Mouse (Mus musculus) adrenal gland, postnatal 25 days (tissue): ENCODE measurements around the gene Ptprg. TPM values are rescaled to one million over a fixed set of nuclear protein-coding genes. Genes with fewer than 3 reads are reported as not detected.
A peak's percentile ranks its signal among the peaks of the same experiment; 100 is the strongest.

ENCODE experiments used
- DNase-seq: peaks from one replicate; pipeline ENCODE4 v3.0.0; 2021; ENCODE audit warnings: mixed read lengths
- long read RNA-seq: library from polyadenylated mRNA; stranded (forward); transcript quantifications from one replicate; pipeline ENCODE4 v2.0.0, GENCODE M21; 2021
- total RNA-seq: library from RNA; stranded (reverse); gene quantifications from 2 replicates; pipeline ENCODE4 v1.2.3, GENCODE M21; 2021

The Ptprg gene
- total RNA-seq = 88.7 and 106 TPM in 2 replicates
- long read RNA-seq, partial matches to known transcripts = 6 of 17 reads
- long read RNA-seq, other reads (novel, unspliced or antisense) = 11 of 17 reads

DNA sequence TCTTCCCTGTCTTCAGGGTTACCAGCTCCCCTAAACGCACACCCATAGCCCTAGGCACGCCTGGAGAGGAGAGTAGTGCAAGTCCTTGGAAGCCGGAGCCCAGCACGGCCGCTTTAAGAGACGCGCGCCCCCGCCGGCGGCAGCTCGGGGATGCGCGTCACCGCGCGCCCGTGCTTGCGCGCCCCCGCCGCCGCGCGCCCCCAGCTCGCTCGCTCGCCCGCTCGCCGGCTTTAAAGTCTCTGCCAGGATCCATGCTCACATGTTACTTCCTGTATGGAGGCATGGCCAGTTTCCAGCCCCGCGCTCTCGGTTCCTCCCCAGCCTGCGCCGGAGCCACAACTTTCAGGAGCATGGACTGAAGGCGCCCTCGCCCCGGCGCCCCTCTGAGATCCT lies at the start of gene Ptprg:
TSS of gene Ptprg (plus strand) at position 260 of the 393 bp plus-strand sequence.
- DNase-seq = peak; percentile 88

DNA sequence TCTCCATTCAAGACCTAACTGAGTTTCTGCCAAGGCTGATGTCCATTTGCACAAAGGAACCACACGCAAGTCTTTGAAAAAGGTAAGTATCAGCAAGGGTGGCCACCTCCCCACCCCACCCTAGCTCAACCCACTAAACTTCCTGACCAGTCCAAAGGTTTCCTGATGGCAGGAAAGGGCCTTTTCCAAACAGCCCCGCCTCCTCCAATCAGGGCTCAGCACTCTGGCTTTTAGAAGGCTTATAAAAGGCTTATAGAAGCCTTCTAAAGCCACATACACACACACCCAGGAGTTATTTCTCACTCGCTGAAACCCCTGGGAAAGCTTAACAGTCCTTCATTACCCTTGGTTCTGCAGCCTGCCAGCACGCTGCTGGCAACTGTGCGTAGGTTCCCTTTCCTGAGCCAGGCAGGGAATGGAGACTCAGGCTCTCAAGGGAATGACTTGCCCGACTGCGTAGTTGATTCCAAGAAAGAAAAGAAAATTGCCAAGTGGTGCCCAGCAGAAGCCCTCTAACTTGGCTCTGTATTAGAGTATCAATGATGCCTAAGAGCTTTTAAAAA lies 49.4 kb upstream of the Ptprg start:
- DNase-seq = peak; percentile 22

DNA sequence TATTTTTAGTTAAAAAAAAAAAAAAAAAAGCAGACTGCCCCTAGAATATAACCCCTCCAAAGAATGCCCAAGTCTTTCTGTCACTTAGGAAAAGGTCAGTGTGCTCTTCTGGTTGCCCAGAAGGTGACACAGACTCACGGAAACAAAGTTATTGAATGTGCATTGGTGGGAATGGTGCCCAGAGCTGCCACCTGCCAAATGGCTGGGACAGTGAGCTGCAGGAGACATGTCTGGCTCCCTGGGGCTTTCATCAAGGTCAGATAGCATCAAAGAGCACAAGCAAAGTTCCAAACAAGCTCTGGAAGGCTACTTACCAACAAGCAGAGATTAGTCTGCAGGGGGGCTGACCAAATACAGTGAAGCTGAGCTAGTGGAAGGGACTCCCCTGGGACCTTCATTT lies 43.2 kb upstream of the Ptprg start:
- peak; percentile 50 for DNase-seq

DNA sequence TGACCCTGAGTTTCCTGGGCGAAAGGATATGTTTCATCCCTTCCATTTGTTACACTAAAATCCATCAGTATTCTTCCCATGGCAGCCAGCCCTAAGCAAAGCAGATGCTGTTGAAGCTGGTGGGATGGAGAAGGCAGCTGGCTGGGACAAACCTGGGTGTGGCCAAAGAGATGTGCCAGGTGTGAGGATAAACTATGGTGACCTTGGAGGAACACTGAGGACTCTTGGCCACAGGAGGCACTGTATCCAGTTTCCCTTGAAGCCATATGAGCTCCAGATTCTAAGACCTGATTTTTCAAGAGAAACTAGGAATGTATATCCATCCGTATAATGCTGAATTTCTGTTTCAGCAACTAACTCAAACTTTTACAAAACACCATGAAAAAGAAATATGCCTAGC lies 34.2 kb upstream of the Ptprg start:
- no peak for DNase-seq

DNA sequence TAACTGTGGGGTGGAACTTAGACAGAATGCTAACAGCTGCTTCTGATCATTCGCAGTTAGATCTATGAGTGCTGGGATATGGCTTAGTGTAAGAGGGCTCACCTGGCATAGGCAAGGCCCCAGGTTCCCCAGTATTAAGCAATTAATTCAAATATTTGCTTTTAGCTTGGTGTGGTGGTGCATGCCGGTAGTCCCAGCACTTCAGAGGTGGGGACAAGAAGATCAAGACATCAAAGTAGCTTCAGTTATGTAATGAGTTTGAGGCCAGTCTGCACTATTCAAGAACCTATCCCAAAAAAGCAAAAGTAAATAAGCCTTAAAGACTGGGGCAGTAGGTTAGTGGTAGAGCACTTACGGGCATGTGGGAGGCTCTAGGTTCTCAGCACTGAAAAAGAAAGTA lies 30.3 kb upstream of the Ptprg start:
- no peak for DNase-seq

DNA sequence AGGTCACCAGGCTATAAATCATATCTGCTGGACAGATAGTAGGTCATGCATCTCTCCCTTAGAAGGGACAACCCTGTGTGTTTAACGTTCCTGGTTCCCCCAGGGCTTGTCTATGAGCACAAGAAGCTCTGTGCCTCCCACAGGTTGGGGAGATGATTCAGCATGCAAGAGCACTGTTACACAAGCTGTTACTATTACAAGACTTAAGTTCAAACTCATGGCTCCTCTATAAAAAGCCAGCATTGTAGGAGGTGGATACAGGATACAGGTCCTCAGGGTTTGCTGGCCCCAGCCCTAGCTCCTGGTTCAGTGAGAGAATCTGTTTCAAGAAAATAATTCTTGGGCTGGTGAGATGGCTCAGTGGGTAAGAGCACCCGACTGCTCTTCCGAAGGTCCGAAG lies 23.7 kb upstream of the Ptprg start:
- DNase-seq = no peak

DNA sequence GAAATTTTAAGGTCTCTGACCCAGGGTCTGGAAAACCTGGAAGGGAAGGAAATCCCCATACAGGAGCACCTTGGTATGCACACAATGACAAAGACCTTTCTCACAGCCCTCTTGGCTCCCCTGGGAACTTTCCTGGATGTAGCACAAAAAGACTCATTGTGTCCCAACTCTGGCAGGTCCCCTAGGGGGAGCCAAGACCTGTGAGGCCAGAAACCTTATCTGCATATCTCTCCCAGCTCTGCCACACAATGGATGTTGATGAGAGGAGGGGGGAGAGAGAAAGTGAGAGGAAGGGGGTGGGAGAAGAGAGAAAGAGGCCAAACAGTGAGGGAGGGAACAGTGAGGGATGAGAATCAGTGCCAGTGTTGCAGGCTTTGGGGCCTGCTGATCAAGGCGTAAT lies 18.9 kb upstream of the Ptprg start:
- DNase-seq = no peak

DNA sequence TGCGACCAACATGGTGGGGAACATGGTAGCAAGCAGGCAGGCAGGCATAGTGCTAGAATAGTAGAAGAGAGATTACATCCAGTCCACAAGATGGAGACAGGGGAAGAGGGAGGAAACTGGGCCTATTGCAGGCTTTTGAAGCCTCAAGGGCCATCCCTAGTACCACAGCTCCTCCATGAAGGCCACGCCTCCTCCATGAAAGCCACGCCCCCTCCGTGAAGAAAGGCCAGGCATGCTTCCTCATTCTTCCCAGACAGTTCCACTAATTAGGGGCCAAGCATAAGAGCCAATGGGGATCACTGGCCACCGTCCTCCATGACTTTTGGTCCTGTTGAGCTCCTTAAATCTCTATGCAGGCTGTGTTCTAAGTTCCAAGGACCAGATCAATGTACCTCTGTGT lies 17.2 kb upstream of the Ptprg start:
- DNase-seq = no peak

DNA sequence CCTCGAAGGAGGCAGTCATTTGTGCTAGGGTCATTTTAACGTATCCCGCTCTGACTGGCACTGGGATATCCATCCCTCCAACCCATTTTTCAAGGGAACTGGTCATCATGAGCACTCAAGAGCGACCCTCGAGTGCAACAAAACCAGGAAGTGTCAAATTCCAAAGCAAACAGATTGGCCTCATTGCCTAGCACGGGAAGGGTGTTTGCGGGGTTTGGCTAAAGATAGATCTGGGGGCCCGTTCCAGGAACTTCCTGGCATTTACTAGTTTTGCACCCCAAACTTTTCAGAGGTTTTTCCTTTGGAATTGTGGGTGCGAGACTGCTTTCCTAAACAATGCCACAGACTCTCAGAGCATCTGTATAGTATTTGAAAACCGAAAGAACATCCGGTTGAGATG lies 1.4 kb upstream of the Ptprg start:
- DNase-seq = no peak

DNA sequence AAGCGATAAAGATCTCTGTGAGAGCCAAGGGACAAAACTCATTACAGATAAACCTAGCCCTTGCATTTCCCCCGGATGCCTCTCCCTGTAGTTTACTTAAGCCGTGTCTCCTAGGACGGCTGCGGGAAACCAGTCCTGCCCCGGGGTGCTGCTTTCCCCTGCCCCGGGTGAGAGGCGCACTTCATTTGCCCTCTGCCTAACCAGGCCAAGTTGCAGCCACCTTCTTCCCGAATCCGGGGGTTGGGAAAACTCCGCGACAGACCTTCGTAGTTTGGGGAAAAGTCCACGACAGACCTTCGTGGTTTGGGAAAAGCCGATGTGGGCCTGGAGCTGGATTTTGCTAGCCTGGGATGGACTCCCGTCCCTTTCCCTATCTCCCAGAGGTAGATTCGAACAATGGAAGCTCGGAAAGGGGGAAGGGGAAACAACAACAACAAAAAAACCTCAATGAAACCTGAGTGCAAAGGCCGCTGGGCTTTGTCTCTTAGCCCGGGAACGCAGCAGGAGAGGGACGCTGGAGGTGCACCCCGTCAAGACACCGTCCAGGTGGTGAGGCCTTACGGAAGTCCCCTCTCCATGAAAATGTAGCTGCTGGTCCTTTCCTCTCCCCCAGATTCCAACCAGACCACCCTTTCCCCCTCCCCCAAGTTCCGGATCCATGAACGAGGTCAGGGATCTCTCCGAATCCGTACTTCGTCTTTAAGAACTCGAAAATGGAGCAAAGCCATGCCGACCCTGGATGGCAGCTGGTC lies 635 bp upstream of the Ptprg start:
- peak; percentile 50 for DNase-seq

DNA sequence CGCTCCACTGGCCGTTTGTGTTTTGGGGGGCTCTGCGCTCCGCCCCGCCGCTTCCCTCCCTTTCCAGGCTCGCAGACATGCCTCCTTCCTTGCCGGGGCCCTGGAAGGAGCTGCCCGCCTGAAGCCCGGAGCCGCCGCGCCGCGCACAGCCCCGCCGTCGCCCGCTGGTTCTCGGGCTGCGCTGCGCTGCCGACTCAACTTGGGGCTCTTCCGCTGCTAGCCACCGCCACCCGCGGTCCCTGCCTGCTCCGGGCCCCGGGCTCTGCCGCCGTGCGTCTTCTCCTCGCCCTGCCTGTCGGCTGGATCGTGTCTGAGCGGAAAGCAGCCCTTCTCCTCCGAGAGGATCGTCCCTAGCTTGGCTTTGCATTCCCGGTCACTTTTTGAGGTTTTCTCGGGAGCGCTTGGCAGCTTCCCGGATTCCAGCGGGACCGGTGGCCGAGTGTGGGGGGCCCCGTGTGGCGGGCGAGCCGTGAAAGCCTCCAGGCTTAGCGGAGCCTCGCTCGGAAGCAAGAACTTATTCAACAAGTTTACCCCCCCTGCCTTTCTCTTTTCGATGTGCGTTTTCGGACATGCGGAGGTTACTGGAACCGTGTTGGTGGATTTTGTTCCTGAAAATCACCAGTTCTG lies 460 bp downstream of the Ptprg start:
- peak; percentile 70 for DNase-seq

DNA sequence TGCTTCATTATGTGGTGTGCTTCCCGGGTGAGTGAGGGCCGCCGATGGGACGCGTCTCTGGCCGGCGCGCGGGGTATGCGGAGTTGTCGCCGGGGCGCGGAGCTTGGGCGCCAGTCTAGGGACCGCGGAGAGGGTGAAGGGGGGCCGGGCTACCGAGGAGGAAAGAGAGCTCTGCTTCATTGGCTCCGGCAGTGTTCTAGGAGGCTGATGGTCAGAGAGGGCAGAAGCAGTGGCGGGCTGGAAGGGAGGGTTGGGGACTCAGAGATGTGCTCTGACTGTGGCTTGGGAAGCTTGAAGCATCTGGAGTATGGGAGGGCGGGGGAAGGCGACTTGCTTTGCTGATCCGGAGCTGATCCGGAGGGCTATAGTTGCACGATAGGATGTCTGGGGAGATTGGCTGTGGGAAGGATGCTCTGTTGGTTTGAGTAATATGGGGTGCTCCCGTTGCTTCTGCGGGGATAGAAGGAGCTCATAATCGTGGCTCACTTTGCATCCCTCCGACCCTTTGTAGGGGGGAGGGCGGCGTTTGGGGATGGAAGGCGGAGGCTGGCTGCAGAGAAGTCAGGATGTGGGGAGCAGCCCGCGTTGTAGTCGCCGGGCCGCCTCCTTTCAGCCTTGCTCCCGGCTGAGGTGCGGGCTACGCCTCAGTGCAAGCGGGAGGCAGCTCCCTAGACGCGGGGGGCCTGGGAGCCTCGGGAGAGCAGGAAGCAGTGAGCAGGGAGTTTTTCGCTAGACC lies 1.1 kb downstream of the Ptprg start:
- peak; percentile 70 for DNase-seq

DNA sequence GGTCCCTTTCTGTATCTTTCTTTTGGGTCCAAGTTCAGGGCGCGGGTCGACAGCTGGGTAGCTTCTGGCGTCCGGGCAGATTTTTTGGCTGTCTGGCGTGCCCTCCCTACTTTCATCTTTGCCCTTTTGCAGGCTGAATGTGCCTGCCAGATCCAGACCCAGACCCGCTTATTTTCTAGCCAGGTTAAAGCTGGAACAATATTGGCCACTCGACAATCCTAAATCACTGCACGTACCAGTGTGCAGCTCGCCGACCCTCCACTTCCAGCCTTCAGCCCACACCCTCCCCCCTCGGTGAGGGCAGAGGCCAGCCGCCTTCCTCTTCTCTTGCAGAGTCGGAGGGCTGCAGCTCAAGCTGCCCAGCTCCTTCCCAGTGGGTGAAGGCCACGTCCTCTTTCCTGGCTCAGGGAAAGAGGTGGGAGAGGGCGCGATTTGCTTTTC lies 1.7 kb downstream of the Ptprg start:
- peak; percentile 33 for DNase-seq

DNA sequence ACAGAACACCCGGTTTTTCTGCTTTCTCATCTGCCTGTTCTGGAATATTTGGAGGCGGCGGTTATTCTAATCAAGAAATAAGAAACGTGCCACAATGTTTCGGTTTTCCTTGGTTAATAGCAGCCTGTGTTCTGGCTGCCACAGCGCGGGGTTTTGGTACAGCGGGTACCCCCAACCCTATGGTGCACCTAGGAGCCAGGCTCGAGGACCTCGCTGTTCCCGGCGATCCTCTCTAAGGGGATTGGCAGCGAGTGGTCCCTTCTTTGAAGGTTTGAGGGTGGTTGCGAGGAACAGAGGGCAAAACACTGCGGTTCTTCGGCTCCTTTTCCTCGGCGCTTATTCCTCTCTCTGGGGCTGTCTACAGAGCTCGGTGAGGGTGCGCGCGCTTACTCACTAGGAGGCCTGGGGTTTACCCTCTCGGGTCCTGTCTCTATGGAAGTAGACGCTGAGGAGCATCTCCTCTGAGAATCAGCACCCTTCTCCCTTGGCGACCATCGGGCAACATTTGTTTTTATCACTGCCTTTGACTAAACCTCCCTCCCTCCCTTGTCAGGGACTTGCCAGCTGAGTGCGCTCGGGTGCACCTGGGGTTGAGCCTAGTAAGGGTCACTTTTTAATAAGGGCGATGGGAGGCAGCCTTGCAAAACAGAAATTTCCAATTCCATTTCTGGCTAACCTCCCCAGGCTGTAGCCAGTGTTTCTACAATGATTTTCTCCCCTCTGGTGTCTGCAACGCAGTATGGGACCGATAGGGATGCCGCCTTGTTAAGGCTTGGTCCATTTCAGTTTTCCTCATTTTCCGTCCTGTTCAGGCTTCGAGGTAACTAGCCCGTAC lies 2.4 kb downstream of the Ptprg start:
- DNase-seq = peak; percentile 50

DNA sequence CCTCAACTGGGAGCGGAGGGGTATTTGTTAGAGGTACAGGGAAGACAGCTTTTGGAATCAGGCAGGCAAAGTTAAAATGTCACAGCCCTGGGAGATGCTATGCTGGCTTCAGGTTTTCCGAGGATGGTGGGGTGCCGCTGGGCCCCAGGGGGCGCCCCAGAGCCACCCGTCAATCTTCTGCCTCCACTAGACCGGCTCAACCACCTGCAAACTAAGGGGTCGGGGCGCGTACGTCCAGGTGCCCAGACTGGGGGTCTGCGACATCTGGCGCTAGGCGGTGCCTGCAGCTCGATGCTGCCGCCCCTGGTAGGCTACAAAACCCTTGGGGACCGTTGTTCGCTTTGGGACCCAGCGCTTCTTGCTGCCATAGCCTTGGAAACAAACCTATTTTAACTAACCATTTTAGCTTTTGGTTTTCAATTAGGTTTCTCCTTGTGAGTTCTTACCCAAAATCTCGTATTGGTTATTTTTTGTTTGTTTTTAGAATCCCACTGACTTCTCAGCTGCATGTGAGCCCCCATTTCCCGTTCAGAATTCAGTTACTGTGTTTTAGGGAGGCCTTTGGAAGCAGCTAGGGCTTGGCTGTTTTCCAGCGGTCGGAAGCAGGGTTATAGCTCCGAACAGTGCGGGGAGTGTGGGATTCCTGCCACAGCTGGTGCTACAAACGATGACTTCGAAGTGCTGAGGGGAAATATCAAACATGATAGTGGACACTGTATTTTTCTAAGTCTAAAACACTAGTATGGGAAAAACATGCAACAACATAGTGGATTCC lies 3.2 kb downstream of the Ptprg start:
- peak; percentile 74 for DNase-seq

DNA sequence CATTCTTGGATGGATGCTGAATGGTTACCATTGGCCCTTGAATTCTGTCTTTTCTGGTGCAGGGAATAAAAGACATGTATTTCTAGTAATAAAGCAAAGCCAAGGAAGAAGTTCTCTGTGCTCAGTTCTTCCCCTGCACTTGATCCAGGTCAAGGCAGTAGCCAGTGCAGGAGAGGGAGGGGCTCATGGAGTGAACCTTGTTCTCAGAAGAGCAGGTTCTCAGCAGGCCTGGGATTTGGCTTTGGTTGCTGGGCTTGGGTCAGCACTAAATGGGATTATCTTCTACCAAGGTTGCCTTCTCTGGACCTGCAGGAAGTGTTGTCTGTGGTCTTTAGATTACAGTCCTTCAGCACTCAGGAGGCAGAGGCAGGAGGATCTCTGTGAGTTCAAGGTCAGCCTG lies 5.2 kb downstream of the Ptprg start:
- DNase-seq = no peak

DNA sequence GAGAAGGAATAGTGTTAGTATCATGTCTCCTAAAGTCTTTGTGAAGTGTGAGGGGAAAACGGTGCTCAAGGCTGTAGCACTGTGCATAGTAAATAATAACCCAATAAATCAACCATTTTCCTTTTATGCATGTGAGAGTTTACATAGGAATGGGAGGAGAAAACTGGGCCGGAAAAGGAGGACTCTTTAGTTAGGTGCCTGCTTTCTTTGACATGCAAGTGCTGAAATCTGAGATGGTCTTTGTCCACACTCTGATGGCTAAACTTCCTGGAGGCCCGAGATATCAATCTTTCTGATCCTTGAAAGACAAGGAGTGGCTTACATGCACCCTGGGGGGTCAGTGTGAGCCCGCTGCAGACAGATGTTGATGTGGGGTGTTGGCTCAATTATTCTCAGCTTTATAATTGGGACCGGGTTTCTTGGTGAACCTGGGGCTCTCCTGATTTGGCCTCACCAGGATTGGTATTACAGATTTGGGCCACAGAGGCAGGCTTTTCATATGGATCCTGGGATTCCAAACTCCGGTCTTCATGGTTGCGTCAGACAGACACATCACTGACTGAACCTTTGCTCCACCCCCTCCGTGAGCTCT lies 7.4 kb downstream of the Ptprg start:
- DNase-seq = no peak

DNA sequence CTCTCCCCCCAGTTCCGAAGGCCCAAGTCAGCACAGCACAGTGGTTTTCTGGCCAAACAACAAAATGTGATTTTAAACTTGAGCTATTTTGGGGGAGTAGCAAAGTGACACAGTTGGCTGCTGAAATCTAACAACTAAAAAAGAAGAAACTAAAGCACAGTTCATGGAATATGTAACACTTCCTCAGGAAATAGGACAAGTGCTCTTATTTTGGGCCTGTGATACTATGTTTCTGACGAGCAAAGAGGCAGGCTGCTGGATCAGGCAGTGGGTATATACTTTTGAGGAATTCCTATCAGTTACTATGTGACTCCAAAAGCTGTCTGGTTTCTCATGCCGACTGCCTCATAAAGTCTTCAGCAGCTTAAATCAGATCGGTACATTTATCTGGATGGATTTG lies 8.1 kb downstream of the Ptprg start:
- no peak for DNase-seq

DNA sequence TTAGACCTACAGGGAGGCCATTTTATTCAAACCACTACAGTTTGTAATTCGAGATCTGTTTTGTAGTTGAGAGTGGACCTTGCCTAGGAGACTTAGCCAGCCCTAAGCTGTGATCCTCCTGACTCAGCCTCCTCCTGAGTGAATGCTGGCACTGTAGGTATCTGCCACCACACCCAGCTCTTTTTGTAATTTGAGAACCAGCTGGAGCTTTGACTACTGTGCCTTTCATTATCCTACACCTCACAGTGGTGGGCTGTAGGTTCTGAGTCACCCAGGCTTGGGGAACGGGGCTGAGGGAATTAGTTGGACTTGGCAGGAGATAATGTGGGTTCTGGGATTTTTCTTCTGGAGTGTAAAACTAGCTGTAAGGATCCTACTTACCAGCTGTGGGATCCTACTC lies 9.5 kb downstream of the Ptprg start:
- DNase-seq = no peak

DNA sequence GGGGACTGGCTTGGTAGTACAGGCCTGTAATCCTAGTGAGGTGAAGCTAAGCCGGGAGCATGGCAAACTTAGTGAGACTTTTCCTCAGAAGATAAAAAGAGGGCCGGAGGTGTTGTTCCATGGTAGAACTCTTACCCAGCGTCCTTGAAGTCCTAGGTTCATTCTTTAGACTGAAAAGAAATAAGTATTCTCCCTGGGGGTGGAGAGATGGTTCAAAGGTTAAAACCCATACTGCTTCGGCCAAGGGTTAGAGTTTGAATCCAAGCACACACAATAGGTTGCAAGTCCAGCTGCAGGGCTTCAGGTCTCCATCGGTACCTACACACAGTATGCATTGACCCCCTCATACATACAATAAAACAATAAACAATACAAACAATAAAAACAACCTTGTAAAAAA lies 10.3 kb downstream of the Ptprg start:
- DNase-seq = no peak

DNA sequence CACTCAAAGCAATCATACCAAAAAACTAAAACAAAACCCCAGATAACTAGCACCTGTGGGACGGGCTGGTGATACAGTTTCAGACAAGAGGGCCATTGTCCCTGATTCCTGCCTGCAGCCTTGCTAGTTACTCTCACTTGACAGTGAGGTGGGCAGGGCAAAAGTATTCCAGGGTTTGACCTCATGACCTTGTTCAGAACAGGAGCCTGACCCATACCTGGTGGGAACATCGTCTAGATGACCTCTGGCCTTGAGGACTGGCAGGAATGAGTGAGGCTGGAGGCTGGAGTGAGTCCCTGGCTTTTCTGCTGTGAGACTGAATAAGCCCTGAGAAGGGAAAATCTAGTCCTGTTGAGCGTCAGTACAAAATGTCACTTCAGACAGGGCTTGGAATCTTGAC lies 11.1 kb downstream of the Ptprg start:
- no peak for DNase-seq
